Mouse (Mus musculus) erythroblast, embryonic 14.5 days (primary cell): ENCODE results near the gene Tceal7.

ENCODE experiments used
- GATA1 ChIP-seq: IDR thresholded peaks from 2 replicates; pipeline ENCODE4 v1.6.1; 2012; ENCODE audit warnings: low read length, inconsistent platforms, mixed read lengths
- TAL1 ChIP-seq: IDR thresholded peaks from 3 replicates; pipeline ENCODE4 v1.6.1; 2012; ENCODE audit warnings: low read length, inconsistent platforms, mixed read lengths

DNA sequence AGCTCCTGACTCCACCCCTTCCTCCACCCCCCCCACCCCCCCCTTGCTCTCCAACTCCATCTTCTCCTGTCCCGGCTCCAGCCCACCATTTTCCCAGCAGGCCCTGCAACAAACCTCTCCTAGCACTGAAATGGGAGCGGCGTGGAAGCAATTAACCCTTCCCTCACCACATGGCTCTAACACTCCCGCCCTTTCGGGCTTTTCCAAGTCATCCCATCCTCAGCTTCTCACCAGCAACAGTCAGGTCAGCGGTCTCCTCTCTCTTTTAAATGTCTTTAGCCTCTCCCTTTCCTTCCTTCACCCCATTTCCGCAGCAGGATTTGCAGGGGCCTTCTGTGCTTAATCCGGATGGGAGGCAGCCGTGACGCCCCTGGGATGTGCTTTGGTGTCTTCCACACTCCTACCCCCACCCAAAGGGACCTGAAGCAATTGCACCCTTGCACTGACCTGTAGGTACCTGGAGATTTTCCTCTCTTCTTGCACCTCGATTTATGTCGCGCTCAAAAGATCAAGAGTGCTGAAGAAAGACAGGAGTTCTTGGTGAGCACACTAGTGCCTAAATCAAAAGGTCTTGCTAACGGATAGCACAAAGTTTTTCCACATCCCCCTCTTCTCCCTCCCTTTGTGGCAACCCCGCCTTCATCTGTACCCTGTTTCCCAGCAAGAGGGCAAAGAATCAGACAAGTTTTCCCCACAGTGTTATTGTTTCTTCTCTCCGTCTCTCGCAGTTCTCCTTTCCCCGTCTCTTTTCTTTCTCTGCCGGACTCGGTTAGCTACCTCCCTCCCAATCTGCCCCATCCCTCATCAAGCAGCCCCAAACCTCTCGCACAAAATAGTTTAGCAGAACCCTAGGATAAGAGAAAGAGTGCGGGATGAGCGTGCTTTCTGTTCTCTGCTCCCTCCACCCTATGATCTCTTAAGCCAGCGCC is 43.1 kb upstream of the Tceal7 start:
- TF ChIP-seq GATA1 (no peak), TAL1 (no peak)
